Mouse (Mus musculus): ENCODE results near the gene Srrm3. TPM values are rescaled to one million over a fixed set of nuclear protein-coding genes. Genes with fewer than 3 reads are reported as not detected.

Gene Srrm3
- 0.03 and 0.16 TPM in 2 replicates for polyA plus RNA-seq (2012; rRNA removed)

GRCm38 (mm10) chr5:135806555-135807262 lies at the start of gene Srrm3:
Srrm3 (plus strand) TSS chr5:135806890.
- TF ChIP-seq POLR2A (IDR thresholded peaks at IDR 0.05; ENCODE audit: low read depth, low read length), result no peak
- peak; percentile 99 for TF ChIP-seq CTCF (conservative IDR thresholded peaks at IDR 0.05; ENCODE audit: insufficient read depth, insufficient read length, low read depth, low read length)
- Histone ChIP-seq H3K4me3 (ENCODE audit: insufficient read depth, low read depth, low read length) (no peak within 1 kb of the TSS), H3K36me3 (ENCODE audit: control insufficient read depth, insufficient read depth, low read length) (no peaks in the 10 kb centered on the region), H3K27ac (ENCODE audit: insufficient read depth, low read depth, low read length) (no peak within 1 kb of the TSS), H3K27me3 (replicated peaks; ENCODE audit: control insufficient read depth, insufficient read depth, low read length) (no peaks in the 10 kb centered on the region), H3K4me1 (ENCODE audit: control insufficient read depth, insufficient read depth, low read length) (no peaks in the 10 kb centered on the region)
- 5% methylated on average over 29 of the region's 29 CpGs for WGBS
- peak; percentile 89 for DNase-seq

- no peak for DNase-seq
- 63% methylated on average over 3 of the region's 3 CpGs for WGBS
- no peak overlapping the region for H3K4me3 ChIP-seq (ENCODE audit: insufficient read depth, low read depth, low read length)
These were observed 44.8 kb upstream of the Srrm3 start for GRCm38 (mm10) chr5:135761881-135762280.

GRCm38 (mm10) chr5:135763526-135763925 lies 43.2 kb upstream of the Srrm3 start:
- peak; percentile 70 for DNase-seq
- no peaks in the 10 kb centered on the region for H3K36me3 ChIP-seq (ENCODE audit: control insufficient read depth, insufficient read depth, low read length)
- H3K4me1 ChIP-seq (ENCODE audit: control insufficient read depth, insufficient read depth, low read length), result no peaks in the 10 kb centered on the region
- H3K27ac ChIP-seq (ENCODE audit: insufficient read depth, low read depth, low read length), result no peak overlapping the region
- no peaks in the 10 kb centered on the region for H3K27me3 ChIP-seq (replicated peaks; ENCODE audit: control insufficient read depth, insufficient read depth, low read length)
- H3K4me3 ChIP-seq (ENCODE audit: insufficient read depth, low read depth, low read length), result no peak overlapping the region
- no peak for TF ChIP-seq POLR2A (IDR thresholded peaks at IDR 0.05; ENCODE audit: low read depth, low read length)
- TF ChIP-seq CTCF (conservative IDR thresholded peaks at IDR 0.05; ENCODE audit: insufficient read depth, insufficient read length, low read depth, low read length), result peak; percentile 94
- WGBS, result 2% methylated on average over 7 of the region's 7 CpGs

More at GRCm38 (mm10) chr5:135761881-135762280, 44.8 kb upstream of the Srrm3 start:
- Histone ChIP-seq H3K4me1 (ENCODE audit: control insufficient read depth, insufficient read depth, low read length) (no peaks in the 10 kb centered on the region), H3K27me3 (replicated peaks; ENCODE audit: control insufficient read depth, insufficient read depth, low read length) (no peaks in the 10 kb centered on the region), H3K27ac (ENCODE audit: insufficient read depth, low read depth, low read length) (no peak overlapping the region), H3K36me3 (ENCODE audit: control insufficient read depth, insufficient read depth, low read length) (no peaks in the 10 kb centered on the region)
- TF ChIP-seq POLR2A (IDR thresholded peaks at IDR 0.05; ENCODE audit: low read depth, low read length) (no peak), CTCF (conservative IDR thresholded peaks at IDR 0.05; ENCODE audit: insufficient read depth, insufficient read length, low read depth, low read length) (no peak)

GRCm38 (mm10) chr5:135764971-135765370 lies 41.7 kb upstream of the Srrm3 start:
- Histone ChIP-seq H3K27me3 (replicated peaks; ENCODE audit: control insufficient read depth, insufficient read depth, low read length) (no peaks in the 10 kb centered on the region), H3K4me3 (ENCODE audit: insufficient read depth, low read depth, low read length) (no peak overlapping the region), H3K4me1 (ENCODE audit: control insufficient read depth, insufficient read depth, low read length) (no peaks in the 10 kb centered on the region), H3K27ac (ENCODE audit: insufficient read depth, low read depth, low read length) (no peak overlapping the region), H3K36me3 (ENCODE audit: control insufficient read depth, insufficient read depth, low read length) (no peaks in the 10 kb centered on the region)
- DNase-seq, result no peak
- WGBS, result 74% methylated on average over 3 of the region's 3 CpGs
- TF ChIP-seq CTCF (conservative IDR thresholded peaks at IDR 0.05; ENCODE audit: insufficient read depth, insufficient read length, low read depth, low read length) (no peak), POLR2A (IDR thresholded peaks at IDR 0.05; ENCODE audit: low read depth, low read length) (no peak)

- 58% methylated on average over 3 of the region's 3 CpGs for WGBS
- Histone ChIP-seq H3K27ac (ENCODE audit: insufficient read depth, low read depth, low read length) (no peak overlapping the region), H3K4me3 (ENCODE audit: insufficient read depth, low read depth, low read length) (no peak overlapping the region), H3K36me3 (ENCODE audit: control insufficient read depth, insufficient read depth, low read length) (no peaks in the 10 kb centered on the region), H3K4me1 (ENCODE audit: control insufficient read depth, insufficient read depth, low read length) (peaks cover 13% of the 10 kb centered on the region), H3K27me3 (replicated peaks; ENCODE audit: control insufficient read depth, insufficient read depth, low read length) (no peaks in the 10 kb centered on the region)
- TF ChIP-seq POLR2A (IDR thresholded peaks at IDR 0.05; ENCODE audit: low read depth, low read length), result no peak
- no peak for TF ChIP-seq CTCF (conservative IDR thresholded peaks at IDR 0.05; ENCODE audit: insufficient read depth, insufficient read length, low read depth, low read length)
- no peak for DNase-seq
These were observed 34.2 kb upstream of the Srrm3 start for GRCm38 (mm10) chr5:135772519-135772918.

- Histone ChIP-seq H3K27me3 (replicated peaks; ENCODE audit: control insufficient read depth, insufficient read depth, low read length) (no peaks in the 10 kb centered on the region), H3K4me3 (ENCODE audit: insufficient read depth, low read depth, low read length) (no peak overlapping the region), H3K27ac (ENCODE audit: insufficient read depth, low read depth, low read length) (no peak overlapping the region), H3K36me3 (ENCODE audit: control insufficient read depth, insufficient read depth, low read length) (no peaks in the 10 kb centered on the region), H3K4me1 (ENCODE audit: control insufficient read depth, insufficient read depth, low read length) (peaks cover 21% of the 10 kb centered on the region)
- DNase-seq, result peak; percentile 74
- no peak for TF ChIP-seq POLR2A (IDR thresholded peaks at IDR 0.05; ENCODE audit: low read depth, low read length)
- no peak for TF ChIP-seq CTCF (conservative IDR thresholded peaks at IDR 0.05; ENCODE audit: insufficient read depth, insufficient read length, low read depth, low read length)
- 51% methylated on average over 4 of the region's 4 CpGs for WGBS
These were observed 30.1 kb upstream of the Srrm3 start for GRCm38 (mm10) chr5:135776546-135776945.

- peak within 1 kb of the TSS; percentile 96 for H3K27ac ChIP-seq (ENCODE audit: insufficient read depth, low read depth, low read length)
- no peak for DNase-seq
- under 1% methylated on average over 45 of the region's 45 CpGs for WGBS
These were observed 28.8 kb upstream of the Srrm3 start, which contains the start of gene Styxl1 for GRCm38 (mm10) chr5:135777796-135778470. Styxl1 (minus strand) TSS chr5:135778385.

More at GRCm38 (mm10) chr5:135777796-135778470, 28.8 kb upstream of the Srrm3 start, which contains the start of gene Styxl1:
- no peaks in the 10 kb centered on the region for H3K27me3 ChIP-seq (replicated peaks; ENCODE audit: control insufficient read depth, insufficient read depth, low read length)
- H3K4me1 ChIP-seq (ENCODE audit: control insufficient read depth, insufficient read depth, low read length), result peaks cover 21% of the 10 kb centered on the region
- peak within 1 kb of the TSS; percentile 93 for H3K4me3 ChIP-seq (ENCODE audit: insufficient read depth, low read depth, low read length)
- H3K36me3 ChIP-seq (ENCODE audit: control insufficient read depth, insufficient read depth, low read length), result no peaks in the 10 kb centered on the region; the same call in 1 of the 2 replicates
- no peak for TF ChIP-seq CTCF (conservative IDR thresholded peaks at IDR 0.05; ENCODE audit: insufficient read depth, insufficient read length, low read depth, low read length)
- TF ChIP-seq POLR2A (IDR thresholded peaks at IDR 0.05; ENCODE audit: low read depth, low read length), result no peak

Data from kidney, adult 2 months (tissue).